Mouse (Mus musculus) small intestine, adult 2 months (tissue): ENCODE data around the gene Tenm3.

ENCODE experiments used
- CTCF ChIP-seq: fragments of 200-500 bp; IDR thresholded peaks from 2 replicates; pipeline ENCODE4 v1.5.1; 2012; ENCODE audit warnings: low read depth, mild to moderate bottlenecking, control low read depth, inconsistent platforms, low read length, moderate library complexity, mixed read lengths; ENCODE audit not compliant: insufficient replicate concordance, insufficient read length; ENCODE audit errors: extremely low read depth
- POLR2A ChIP-seq: fragments of 200-500 bp; IDR thresholded peaks from 2 replicates; pipeline ENCODE4 v1.6.1; 2012; ENCODE audit warnings: low read depth, mild to moderate bottlenecking, control low read depth, inconsistent platforms, low read length, moderate library complexity

DNA sequence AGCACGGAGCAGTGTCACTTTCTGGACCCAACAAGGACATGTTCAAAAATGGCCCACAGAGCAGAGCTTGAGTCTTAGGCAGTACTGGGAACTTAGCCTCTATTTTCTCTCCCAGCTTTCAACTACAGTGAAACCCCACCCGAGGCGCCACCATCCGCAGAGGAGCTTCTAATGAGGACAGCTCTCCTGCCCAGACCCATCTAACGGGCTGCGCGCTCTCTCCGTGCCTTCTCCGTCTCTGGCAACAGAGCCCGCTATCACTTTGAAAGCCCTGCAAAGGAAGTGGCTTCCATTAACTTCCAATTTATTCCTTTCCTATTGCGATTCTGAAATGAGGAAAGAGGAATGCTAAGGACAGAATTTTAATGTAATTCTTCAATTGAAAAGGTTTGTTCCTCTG, 569.2 kb downstream of the Tenm3 start:
- TF ChIP-seq CTCF (no peak), POLR2A (no peak)
